Mouse (Mus musculus): ENCODE results near the gene Efcab7.

Efcab7 gene

GRCm38 (mm10) chr4:99945011-99945410 lies 116.0 kb downstream of the Efcab7 start:
- DNase-seq, result no peak

GRCm38 (mm10) chr4:99946516-99946915 lies 117.5 kb downstream of the Efcab7 start:
- no peak for DNase-seq

- no peak for DNase-seq
Observed at GRCm38 (mm10) chr4:99947192-99947591, 118.2 kb downstream of the Efcab7 start.

GRCm38 (mm10) chr4:99947896-99948295 lies 118.9 kb downstream of the Efcab7 start:
- DNase-seq, result no peak

- no peak for DNase-seq
Observed at GRCm38 (mm10) chr4:99953904-99954303, 124.9 kb downstream of the Efcab7 start.

GRCm38 (mm10) chr4:99955396-99955795 lies 126.4 kb downstream of the Efcab7 start:
- DNase-seq, result no peak

GRCm38 (mm10) chr4:99957186-99957585 lies 128.2 kb downstream of the Efcab7 start:
- DNase-seq, result no peak

GRCm38 (mm10) chr4:99958084-99958815 lies 129.3 kb downstream of the Efcab7 start:
- no peak for DNase-seq

- DNase-seq, result no peak
Observed at GRCm38 (mm10) chr4:99959308-99959707, 130.3 kb downstream of the Efcab7 start.
